Comparison of ENCODE assay signal across 14 mouse cellular contexts in genomic region chr13:86602015-86602414, GRCm38 (mm10).
"Had no signal": no experiment of that assay in that cellular context is flagged by ENCODE, and none has a peak within 500 bp of the region (broad histone marks: within the 10 kb centered on the region; RNA-seq: fewer than 3 reads in every experiment).

No protein-coding gene starts in this region.

- H3K27me3 ChIP-seq: kidney, embryonic 15.5 days; limb, embryonic 15.5 days; liver, embryonic 13.5 days; lung, embryonic 15.5 days; megakaryocyte, embryonic 14.5 days; neural tube, embryonic 13.5 days had no signal

- H3K27ac ChIP-seq: kidney, embryonic 15.5 days; limb, embryonic 15.5 days; liver, embryonic 13.5 days; lung, embryonic 15.5 days; macrophage; neural tube, embryonic 13.5 days had no signal

- ATAC-seq: liver, postnatal 0 days had no signal

- H3K9ac ChIP-seq: kidney, embryonic 15.5 days; limb, embryonic 15.5 days; liver, embryonic 13.5 days; liver, postnatal 0 days; lung, embryonic 15.5 days; neural tube, embryonic 13.5 days had no signal

- H3K36me3 ChIP-seq: kidney, embryonic 15.5 days; limb, embryonic 15.5 days; liver, embryonic 13.5 days; lung, embryonic 15.5 days; neural tube, embryonic 13.5 days had no signal

- H3K9me3 ChIP-seq: kidney, embryonic 15.5 days; limb, embryonic 15.5 days; liver, embryonic 13.5 days; lung, embryonic 15.5 days; megakaryocyte, embryonic 14.5 days; neural tube, embryonic 13.5 days had no signal

- DNase-seq: kidney, adult 2 months; kidney, postnatal 14 days; liver, embryonic 13.5 days; liver, postnatal 0 days; lung, postnatal 14 days; right cerebral cortex, postnatal 25 days; thymus, postnatal 36 days had no signal

- H3K4me2 ChIP-seq: kidney, embryonic 15.5 days; limb, embryonic 15.5 days; liver, embryonic 13.5 days; lung, embryonic 15.5 days; neural tube, embryonic 13.5 days had no signal

- H3K4me1 ChIP-seq: kidney, embryonic 15.5 days; limb, embryonic 15.5 days; liver, embryonic 13.5 days; lung, embryonic 15.5 days; megakaryocyte, embryonic 14.5 days; neural tube, embryonic 13.5 days had no signal

- H3K4me3 ChIP-seq: kidney, embryonic 15.5 days; limb, embryonic 15.5 days; liver, embryonic 13.5 days; lung, embryonic 15.5 days; megakaryocyte, embryonic 14.5 days; myocyte; neural tube, embryonic 13.5 days had no signal
